Mouse (Mus musculus): Measurements from ENCODE around the gene Gpr150.

The Gpr150 gene

DNA sequence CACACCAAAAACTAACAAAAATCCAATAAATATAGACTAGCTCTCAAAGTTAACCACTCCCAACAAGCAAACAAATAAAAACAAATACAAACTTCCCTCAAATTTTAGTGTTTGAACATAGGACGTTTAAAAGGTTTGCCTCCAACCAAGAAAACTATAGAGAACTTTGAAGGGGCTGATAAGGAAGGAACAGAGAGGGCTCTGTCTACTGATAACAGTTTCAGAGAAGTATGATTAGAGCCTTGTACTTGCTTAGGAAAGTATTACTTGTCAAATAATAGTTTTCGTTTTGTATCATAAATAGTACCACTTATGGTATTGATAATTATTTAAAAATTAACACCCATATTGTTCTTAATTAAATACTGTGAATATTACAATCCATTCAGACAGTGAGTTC, 42.3 kb downstream of the Gpr150 start:
- no peak for DNase-seq (ENCODE audit: low read depth)
